Mouse (Mus musculus) CH12.LX (cell line): ENCODE data around the gene H2afj. TPM values are rescaled to one million over a fixed set of nuclear protein-coding genes. Genes with fewer than 3 reads are reported as not detected.

ENCODE experiments used
- DNase-seq: peaks from one replicate; pipeline ENCODE4 v3.0.0-alpha.2; 2013; ENCODE audit errors: extremely low read depth
- H3K27ac ChIP-seq: 2 replicates; pipeline ENCODE4 v1.5.1; 2012; ENCODE audit warnings: low read depth, mild to moderate bottlenecking, control low read depth, moderate library complexity; ENCODE audit not compliant: insufficient read depth
- H3K27me3 ChIP-seq: replicated peaks from 2 replicates; pipeline ENCODE3; 2012; ENCODE audit warnings: inconsistent platforms
- H3K36me3 ChIP-seq, 2 experiments: replicated peaks in 1 of 2; 2 replicates each; pipeline versions ENCODE3 to v1.6.1; 2012; ENCODE audit warnings: inconsistent platforms in 1 of 2, low read length in 1 of 2, mild to moderate bottlenecking in 1 of 2, mixed read lengths in 1 of 2, moderate library complexity in 1 of 2; ENCODE audit not compliant: control insufficient read depth in 1 of 2, insufficient read depth in 1 of 2
- H3K4me1 ChIP-seq, 2 experiments: 2 replicates each; pipeline ENCODE4 v1.6.1; 2012; ENCODE audit warnings: inconsistent platforms in 1 of 2, moderate library complexity in 1 of 2; ENCODE audit not compliant: insufficient read depth in 2 of 2, control insufficient read depth in 1 of 2
- H3K4me2 ChIP-seq: 2 replicates; pipeline ENCODE4 v1.6.1; 2012; ENCODE audit warnings: low read depth, mild to moderate bottlenecking, control low read depth; ENCODE audit not compliant: poor library complexity, insufficient read depth, severe bottlenecking
- H3K4me3 ChIP-seq, 3 experiments: fragments of 150-350 bp in 1 of 3; sonication (generic) in 1 of 3; replicated peaks in 1 of 3; 2 replicates each; pipeline versions ENCODE3 to v1.5.1; 2011 to 2012; ENCODE audit warnings: low read depth in 2 of 3, low read length in 2 of 3, mild to moderate bottlenecking in 2 of 3, moderate library complexity in 2 of 3, control low read depth in 1 of 3, improper control_type of control experiment in 1 of 3, inconsistent platforms in 1 of 3, mixed read lengths in 1 of 3; ENCODE audit not compliant: poor library complexity in 1 of 3
- H3K79me2 ChIP-seq: replicated peaks from 2 replicates; pipeline ENCODE4 v1.6.1; 2012; ENCODE audit warnings: mild to moderate bottlenecking, moderate library complexity; ENCODE audit not compliant: control insufficient read depth, poor library complexity, insufficient read depth, severe bottlenecking; ENCODE audit errors: extremely low read depth
- H3K9ac ChIP-seq: 2 replicates; pipeline ENCODE4 v1.6.1; 2012; ENCODE audit warnings: low read depth, mild to moderate bottlenecking, control low read depth, moderate library complexity; ENCODE audit not compliant: insufficient read depth
- H3K9me3 ChIP-seq: replicated peaks from 2 replicates; pipeline ENCODE3; 2012; ENCODE audit warnings: low read length, inconsistent platforms, mixed read lengths
- BHLHE40 ChIP-seq: IDR thresholded peaks from 2 replicates; pipeline ENCODE4 v1.6.1; 2011; ENCODE audit warnings: mild to moderate bottlenecking, low read depth, low read length, improper control_type of control experiment
- CHD1 ChIP-seq: IDR thresholded peaks from 2 replicates; pipeline ENCODE4 v1.6.1; 2012; ENCODE audit warnings: low read depth, low read length, improper control_type of control experiment, inconsistent platforms
- E2F4 ChIP-seq: IDR thresholded peaks from 2 replicates; pipeline ENCODE4 v1.6.1; 2011; ENCODE audit warnings: low read depth, low read length, improper control_type of control experiment; ENCODE audit not compliant: insufficient replicate concordance
- IRF4 ChIP-seq: IDR thresholded peaks from 2 replicates; pipeline ENCODE4 v1.6.1; 2014; ENCODE audit warnings: low read depth, mild to moderate bottlenecking, inconsistent platforms, low read length, improper control_type of control experiment
- JUN ChIP-seq: IDR thresholded peaks from 2 replicates; pipeline ENCODE4 v1.6.1; 2011; ENCODE audit warnings: low read depth, mild to moderate bottlenecking, low read length, improper control_type of control experiment, moderate library complexity; ENCODE audit not compliant: insufficient read depth
- JUND ChIP-seq: conservative IDR thresholded peaks from 2 replicates; pipeline ENCODE4 v1.6.1; 2011; ENCODE audit warnings: low read depth, low read length, improper control_type of control experiment
- KAT2A ChIP-seq: IDR thresholded peaks from 2 replicates; pipeline ENCODE4 v1.6.1; 2012; ENCODE audit warnings: low read length, improper control_type of control experiment, inconsistent platforms; ENCODE audit not compliant: insufficient replicate concordance
- MAFK ChIP-seq: IDR thresholded peaks from 2 replicates; pipeline ENCODE4 v1.6.1; 2011; ENCODE audit warnings: low read length, improper control_type of control experiment; ENCODE audit not compliant: insufficient replicate concordance
- MEF2A ChIP-seq: IDR thresholded peaks from 2 replicates; pipeline ENCODE4 v1.6.1; 2014; ENCODE audit warnings: low read depth, mild to moderate bottlenecking, inconsistent platforms, low read length, improper control_type of control experiment, borderline replicate concordance
- MXI1 ChIP-seq: IDR thresholded peaks from 2 replicates; pipeline ENCODE4 v1.6.1; 2011; ENCODE audit warnings: mild to moderate bottlenecking, low read depth, low read length, improper control_type of control experiment
- MYC ChIP-seq: IDR thresholded peaks from 2 replicates; pipeline ENCODE4 v1.6.1; 2011; ENCODE audit warnings: low read depth, mild to moderate bottlenecking, improper control_type of control experiment, low read length
- NELFE ChIP-seq: IDR thresholded peaks from 2 replicates; pipeline ENCODE4 v1.6.1; 2011; ENCODE audit warnings: low read depth, low read length, improper control_type of control experiment
- NRF1 ChIP-seq: IDR thresholded peaks from 2 replicates; pipeline ENCODE4 v1.6.1; 2014; ENCODE audit warnings: low read depth, mild to moderate bottlenecking, inconsistent platforms, low read length, improper control_type of control experiment, moderate library complexity
- POLR2A ChIP-seq: IDR thresholded peaks from 2 replicates; pipeline ENCODE4 v1.6.1; 2011; ENCODE audit warnings: low read depth, mild to moderate bottlenecking, improper control_type of control experiment, low read length
- POLR2AphosphoS2 ChIP-seq: IDR thresholded peaks from 2 replicates; pipeline ENCODE4 v1.6.1; 2011; ENCODE audit warnings: low read depth, low read length, improper control_type of control experiment
- RAD21 ChIP-seq: IDR thresholded peaks from 2 replicates; pipeline ENCODE4 v1.6.1; 2011; ENCODE audit warnings: low read depth, mild to moderate bottlenecking, low read length, improper control_type of control experiment, moderate library complexity
- RCOR1 ChIP-seq: conservative IDR thresholded peaks from 2 replicates; pipeline ENCODE4 v1.6.1; 2012; ENCODE audit warnings: low read depth, mild to moderate bottlenecking, inconsistent platforms, low read length, improper control_type of control experiment
- TBP ChIP-seq: conservative IDR thresholded peaks from 2 replicates; pipeline ENCODE4 v1.6.1; 2011; ENCODE audit warnings: low read depth, low read length, improper control_type of control experiment
- TCF12 ChIP-seq: IDR thresholded peaks from 2 replicates; pipeline ENCODE4 v1.6.1; 2014; ENCODE audit warnings: low read depth, mild to moderate bottlenecking, inconsistent platforms, low read length, improper control_type of control experiment
- UBTF ChIP-seq: IDR thresholded peaks from 2 replicates; pipeline ENCODE4 v1.6.1; 2012; ENCODE audit warnings: low read depth, mild to moderate bottlenecking, inconsistent platforms, low read length, improper control_type of control experiment, moderate library complexity
- USF2 ChIP-seq: conservative IDR thresholded peaks from 2 replicates; pipeline ENCODE4 v1.6.1; 2011; ENCODE audit warnings: low read depth, low read length, improper control_type of control experiment
- ZKSCAN1 ChIP-seq: IDR thresholded peaks from 2 replicates; pipeline ENCODE4 v1.6.1; 2012; ENCODE audit warnings: low read depth, inconsistent platforms, low read length, improper control_type of control experiment, borderline replicate concordance
- ZMIZ1 ChIP-seq: IDR thresholded peaks from 2 replicates; pipeline ENCODE4 v1.6.1; 2012; ENCODE audit warnings: low read depth, mild to moderate bottlenecking, inconsistent platforms, low read length, improper control_type of control experiment
- dilution Hi-C: fragments of 300-500 bp; cut with MboI; formaldehyde crosslinking; loops from 2 replicates; pipeline ENCODE4 v1.14.3; 2020; ENCODE audit warnings: low sequenced_read_pairs; ENCODE audit not compliant: extremely low pct_unique_long_range_greater_than_20kb, extremely low pct_ligation_motif_present
- in situ Hi-C: fragments of 300-500 bp; cut with MboI; formaldehyde crosslinking; loops from 3 replicates; pipeline ENCODE4 v1.14.3; 2019; ENCODE audit warnings: low sequenced_read_pairs, low pct_ligation_motif_present, low pct_unique_long_range_greater_than_20kb, mixed read lengths
- polyA plus RNA-seq: library from polyadenylated mRNA; unstranded; fragments of >175 nt; gene quantifications from 2 replicates; pipeline ENCODE4 v1.2.1, GENCODE M21; 2012; ENCODE audit warnings: low read depth; ENCODE audit not compliant: insufficient read length
- total RNA-seq, 2 experiments: library from RNA; depleted of rRNA; stranded (reverse); fragments of 300-350 nt in 1 of 2; fragments of >200 nt in 1 of 2; gene quantifications; 2 replicates each; pipeline ENCODE4 v1.2.3; 2012 to 2014

The H2afj gene
- total and polyA plus RNA-seq, 3 experiments: 124 to 217 (median 158) TPM

DNA sequence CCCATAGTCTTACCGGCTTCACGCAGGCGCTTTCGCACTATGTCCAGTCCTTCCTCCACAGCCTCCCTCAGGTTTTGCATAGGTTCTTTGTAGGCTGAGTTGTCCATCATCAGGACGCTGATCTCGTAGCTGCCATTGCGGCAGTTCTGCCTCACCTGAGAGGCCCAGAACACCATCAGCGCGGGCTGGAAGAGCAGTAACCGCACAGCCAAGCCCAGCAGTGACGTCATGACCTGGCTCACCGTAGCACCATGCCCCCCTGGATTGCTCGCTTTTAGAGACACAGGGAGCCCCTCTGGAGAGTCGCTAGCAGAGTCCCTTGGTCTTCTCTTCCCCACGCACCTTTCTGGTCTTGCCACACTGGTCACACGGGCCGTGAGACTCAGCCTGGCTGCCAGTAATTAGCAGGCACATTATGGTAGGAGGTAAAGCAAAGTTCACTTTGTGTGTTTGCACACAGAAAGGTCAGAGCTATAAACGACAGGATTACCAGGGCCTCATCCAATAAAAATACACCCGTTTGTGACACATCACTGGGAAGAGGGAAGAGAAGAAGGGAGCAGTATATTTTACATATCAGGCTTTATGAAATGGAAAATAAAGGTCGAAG, 26.6 kb upstream of the H2afj start, which contains the start of gene Gucy2c:
TSS of gene Gucy2c (minus strand) at position 389 of the 610 bp plus-strand sequence.
- no peaks in the 10 kb centered on the region for H3K36me3 ChIP-seq
- no peaks in the 10 kb centered on the region for H3K9me3 ChIP-seq
- in situ Hi-C loops: no loop called here
- H3K4me1 ChIP-seq: peaks cover 0 to 2% of the 10 kb centered on the region in 2 experiments; a peak in 1 of 4 replicates
- H3K4me2 ChIP-seq: no peak within 1 kb of the TSS
- H3K79me2 ChIP-seq: no peaks in the 10 kb centered on the region
- no peaks in the 10 kb centered on the region for H3K27me3 ChIP-seq
- dilution Hi-C loops: no loop called here
- H3K27ac ChIP-seq: no peak within 1 kb of the TSS
- TF ChIP-seq TBP: no peak
- no peak for TF ChIP-seq POLR2AphosphoS2
- TF ChIP-seq MXI1: no peak
- TF ChIP-seq MAFK: no peak
- TF ChIP-seq ZKSCAN1: no peak
- TF ChIP-seq NELFE: no peak
- no peak for TF ChIP-seq USF2
- no peak for TF ChIP-seq RAD21
- no peak for TF ChIP-seq ZMIZ1
- TF ChIP-seq UBTF: no peak
- TF ChIP-seq JUND: no peak
- TF ChIP-seq JUN: no peak
- no peak for TF ChIP-seq MYC
- TF ChIP-seq BHLHE40: no peak
- TF ChIP-seq NRF1: no peak
- TF ChIP-seq CHD1: no peak
- no peak for TF ChIP-seq MEF2A
- TF ChIP-seq TCF12: no peak
- no peak for TF ChIP-seq E2F4
- no peak within 1 kb of the TSS for H3K4me3 ChIP-seq
- no peak for DNase-seq
- no peak within 1 kb of the TSS for H3K9ac ChIP-seq

DNA sequence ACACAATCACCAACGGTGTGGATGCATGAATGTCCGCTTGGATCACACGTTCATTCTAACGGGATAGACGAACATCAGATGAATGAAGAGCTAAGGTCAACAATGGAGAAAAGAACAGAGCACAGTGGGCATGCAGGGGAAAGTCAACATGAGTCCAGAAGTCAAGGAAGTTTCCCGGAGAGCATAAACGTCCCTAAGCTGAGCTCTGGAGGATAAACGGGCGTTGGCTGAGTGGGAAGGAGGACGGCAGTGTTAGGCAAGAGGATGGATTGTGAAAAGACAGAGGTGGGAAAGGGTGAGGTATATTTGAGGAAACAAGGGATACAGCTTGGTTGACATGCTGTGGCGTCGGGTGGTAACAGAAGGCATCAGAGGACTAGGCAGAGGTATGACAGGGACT, 25.9 kb upstream of the H2afj start:
- dilution Hi-C loops (no loop called here), in situ Hi-C loops (no loop called here)
- TF ChIP-seq IRF4: no peak
- no peak for TF ChIP-seq JUN
- TF ChIP-seq E2F4: no peak
- no peak for TF ChIP-seq KAT2A
- TF ChIP-seq POLR2A: no peak
- no peak for TF ChIP-seq ZKSCAN1
- no peak for TF ChIP-seq MAFK
- no peak for TF ChIP-seq BHLHE40
- TF ChIP-seq RCOR1: no peak

More for the DNA sequence above, 25.9 kb upstream of the H2afj start:
- Histone ChIP-seq H3K27ac (no peak overlapping the region), H3K4me3 (no peak overlapping the region), H3K4me1 (peaks cover 0 to 2% of the 10 kb centered on the region in 2 experiments; a peak in 1 of 4 replicates), H3K4me2 (no peak overlapping the region), H3K9me3 (no peaks in the 10 kb centered on the region), H3K36me3 (no peaks in the 10 kb centered on the region), H3K79me2 (no peaks in the 10 kb centered on the region), H3K9ac (no peak overlapping the region), H3K27me3 (no peaks in the 10 kb centered on the region)
- no peak for DNase-seq
